Mouse (Mus musculus): ENCODE data around the gene Fuca1. TPM values are rescaled to one million over a fixed set of nuclear protein-coding genes. Genes with fewer than 3 reads are reported as not detected.

Fuca1 gene
- polyA plus RNA-seq, 1 experiment from 2014 or later = 39.2 TPM

DNA sequence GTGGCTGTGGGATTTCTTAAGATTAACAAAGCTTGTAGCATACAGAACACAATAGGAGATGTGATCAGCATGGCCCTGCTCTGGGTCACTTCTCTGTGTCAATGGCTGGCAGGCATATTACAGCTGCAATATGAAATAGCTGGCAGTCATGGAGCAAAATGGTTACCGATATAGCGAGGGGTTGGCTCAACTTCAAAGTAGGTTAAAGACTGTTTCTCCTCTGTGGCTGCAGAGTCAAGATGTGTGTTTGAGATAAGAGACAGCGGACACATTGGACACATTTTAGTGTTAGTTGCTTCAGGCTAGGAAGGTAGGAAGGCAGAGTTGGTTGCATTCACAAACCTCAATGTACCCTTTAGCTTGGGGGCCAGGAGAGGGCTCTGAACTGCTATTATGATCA is 13.9 kb upstream of the Fuca1 start:
- H3K27me3 ChIP-seq (ENCODE audit: control insufficient read depth, insufficient read depth, low read length) = no peaks in the 10 kb centered on the region
- H3K9ac ChIP-seq (replicated peaks; ENCODE audit: low read length) = no peak overlapping the region
- H3K27ac ChIP-seq (replicated peaks; ENCODE audit: low read depth, low read length) = no peak overlapping the region
- WGBS = 82% methylated on average over 3 of the region's 3 CpGs
- DNase-seq (ENCODE audit: low spot score) (no peak), ATAC-seq (replicated peaks; ENCODE audit: insufficient number of reproducible peaks, low FRiP score, low TSS enrichment, low read depth) (no peak)
- no peaks in the 10 kb centered on the region for H3K36me3 ChIP-seq (replicated peaks; ENCODE audit: control insufficient read depth, insufficient read depth, low read depth, low read length)
- no peak overlapping the region for H3K4me3 ChIP-seq (ENCODE audit: low read depth, low read length)
- no peaks in the 10 kb centered on the region for H3K9me3 ChIP-seq (replicated peaks; ENCODE audit: control insufficient read depth, low read length)
- no peak overlapping the region for H3K4me2 ChIP-seq (ENCODE audit: low read depth, low read length)
- H3K4me1 ChIP-seq (ENCODE audit: control insufficient read depth, insufficient read depth, low read length) = no peaks in the 10 kb centered on the region

DNA sequence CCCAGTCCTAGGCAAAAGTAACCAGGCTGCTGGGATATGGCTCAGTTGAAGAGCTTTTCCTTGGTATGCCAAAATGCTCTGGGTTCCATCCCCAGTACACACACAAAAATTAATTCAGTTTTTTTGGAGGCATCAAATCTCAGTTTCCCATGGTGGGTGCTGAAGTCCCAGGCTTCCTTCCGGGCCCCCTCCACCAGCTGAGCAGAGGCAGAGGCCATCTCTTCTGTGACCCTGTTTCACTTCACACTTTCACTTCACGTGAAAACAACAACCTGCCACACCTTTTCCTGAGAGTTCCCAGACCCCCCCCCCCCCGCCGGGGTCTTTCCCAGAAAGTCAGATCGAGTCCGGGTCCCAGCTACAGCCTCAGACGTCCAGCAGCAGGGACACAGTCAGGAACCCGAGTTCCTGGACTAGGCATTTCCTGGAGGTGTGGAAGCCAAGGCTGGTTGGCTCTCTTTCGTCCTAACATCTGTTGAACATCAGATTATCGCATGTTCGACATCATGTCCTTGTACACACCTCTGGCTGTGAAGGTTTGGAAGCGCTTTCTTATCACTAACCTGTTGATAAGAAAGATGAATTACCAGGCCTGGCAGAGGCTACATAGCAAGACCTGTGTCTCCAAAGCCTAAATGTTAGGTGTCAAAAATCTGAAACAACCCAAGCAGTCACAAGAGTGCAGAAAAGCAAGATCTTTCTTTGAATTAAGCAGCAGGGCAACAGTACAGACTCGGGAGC is 11.0 kb upstream of the Fuca1 start:
- Histone ChIP-seq H3K9me3 (replicated peaks; ENCODE audit: control insufficient read depth, low read length) (no peaks in the 10 kb centered on the region), H3K4me2 (ENCODE audit: low read depth, low read length) (no peak overlapping the region), H3K9ac (replicated peaks; ENCODE audit: low read length) (no peak overlapping the region), H3K27me3 (ENCODE audit: control insufficient read depth, insufficient read depth, low read length) (no peaks in the 10 kb centered on the region), H3K4me1 (ENCODE audit: control insufficient read depth, insufficient read depth, low read length) (no peaks in the 10 kb centered on the region), H3K27ac (replicated peaks; ENCODE audit: low read depth, low read length) (no peak overlapping the region), H3K4me3 (ENCODE audit: low read depth, low read length) (no peak overlapping the region), H3K36me3 (replicated peaks; ENCODE audit: control insufficient read depth, insufficient read depth, low read depth, low read length) (no peaks in the 10 kb centered on the region)
- 74% methylated on average over 13 of the region's 13 CpGs for WGBS
- DNase-seq (ENCODE audit: low spot score) (no peak), ATAC-seq (replicated peaks; ENCODE audit: insufficient number of reproducible peaks, low FRiP score, low TSS enrichment, low read depth) (no peak)

DNA sequence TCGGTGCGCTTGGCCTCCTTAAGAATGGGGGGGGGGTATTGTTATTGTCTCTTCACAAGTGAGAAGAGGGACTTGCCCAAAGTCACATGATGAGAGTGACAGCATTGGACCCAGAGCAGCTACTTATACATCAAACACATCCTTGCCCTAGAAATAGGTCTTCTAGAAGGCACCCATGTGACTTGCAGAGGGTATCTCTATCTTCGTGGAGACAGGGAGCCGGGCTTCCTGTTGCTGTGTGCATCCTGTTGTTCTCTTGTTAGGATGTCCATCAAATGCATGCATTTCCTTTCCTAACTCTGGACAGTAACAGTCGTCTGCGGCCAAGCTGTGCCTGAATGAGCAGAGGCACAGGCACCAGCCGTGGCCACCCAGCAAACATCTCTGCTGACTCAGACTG is 9.0 kb upstream of the Fuca1 start:
- Histone ChIP-seq H3K27me3 (ENCODE audit: control insufficient read depth, insufficient read depth, low read length) (no peaks in the 10 kb centered on the region), H3K27ac (replicated peaks; ENCODE audit: low read depth, low read length) (no peak overlapping the region), H3K4me3 (ENCODE audit: low read depth, low read length) (no peak overlapping the region), H3K4me1 (ENCODE audit: control insufficient read depth, insufficient read depth, low read length) (no peaks in the 10 kb centered on the region), H3K9me3 (replicated peaks; ENCODE audit: control insufficient read depth, low read length) (no peaks in the 10 kb centered on the region), H3K4me2 (ENCODE audit: low read depth, low read length) (no peak overlapping the region), H3K9ac (replicated peaks; ENCODE audit: low read length) (no peak overlapping the region), H3K36me3 (replicated peaks; ENCODE audit: control insufficient read depth, insufficient read depth, low read depth, low read length) (no peaks in the 10 kb centered on the region)
- WGBS = 75% methylated on average over 7 of the region's 7 CpGs
- DNase-seq (ENCODE audit: low spot score) = no peak
- ATAC-seq (replicated peaks; ENCODE audit: insufficient number of reproducible peaks, low FRiP score, low TSS enrichment, low read depth) = no peak

DNA sequence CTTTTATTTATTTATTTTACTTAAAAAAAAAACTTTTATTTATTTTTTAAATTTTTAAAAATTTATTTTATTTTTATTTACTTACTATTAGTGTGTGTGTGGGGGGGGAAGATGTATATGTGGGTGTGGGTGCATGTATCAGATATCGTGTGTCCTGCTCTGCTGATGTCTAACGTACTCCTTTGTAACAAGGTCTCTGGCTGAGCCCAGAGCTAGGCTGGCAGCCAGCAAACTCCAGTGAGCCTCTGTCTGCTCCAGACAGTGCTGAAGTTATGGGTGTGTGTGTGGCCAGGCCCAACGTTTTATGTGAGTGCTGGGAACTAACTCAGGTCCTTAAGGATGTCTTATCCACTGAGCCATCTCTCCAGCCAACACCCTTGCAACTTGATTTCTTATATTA is 8.4 kb upstream of the Fuca1 start:
- no peaks in the 10 kb centered on the region for H3K27me3 ChIP-seq (ENCODE audit: control insufficient read depth, insufficient read depth, low read length)
- H3K4me1 ChIP-seq (ENCODE audit: control insufficient read depth, insufficient read depth, low read length) = no peaks in the 10 kb centered on the region
- no peak overlapping the region for H3K27ac ChIP-seq (replicated peaks; ENCODE audit: low read depth, low read length)
- no peak for DNase-seq (ENCODE audit: low spot score)
- H3K4me3 ChIP-seq (ENCODE audit: low read depth, low read length) = no peak overlapping the region
- no peak overlapping the region for H3K4me2 ChIP-seq (ENCODE audit: low read depth, low read length)
- 78% methylated on average over 3 of the region's 3 CpGs for WGBS
- ATAC-seq (replicated peaks; ENCODE audit: insufficient number of reproducible peaks, low FRiP score, low TSS enrichment, low read depth) = no peak
- H3K9ac ChIP-seq (replicated peaks; ENCODE audit: low read length) = no peak overlapping the region
- H3K36me3 ChIP-seq (replicated peaks; ENCODE audit: control insufficient read depth, insufficient read depth, low read depth, low read length) = no peaks in the 10 kb centered on the region
- no peaks in the 10 kb centered on the region for H3K9me3 ChIP-seq (replicated peaks; ENCODE audit: control insufficient read depth, low read length)

DNA sequence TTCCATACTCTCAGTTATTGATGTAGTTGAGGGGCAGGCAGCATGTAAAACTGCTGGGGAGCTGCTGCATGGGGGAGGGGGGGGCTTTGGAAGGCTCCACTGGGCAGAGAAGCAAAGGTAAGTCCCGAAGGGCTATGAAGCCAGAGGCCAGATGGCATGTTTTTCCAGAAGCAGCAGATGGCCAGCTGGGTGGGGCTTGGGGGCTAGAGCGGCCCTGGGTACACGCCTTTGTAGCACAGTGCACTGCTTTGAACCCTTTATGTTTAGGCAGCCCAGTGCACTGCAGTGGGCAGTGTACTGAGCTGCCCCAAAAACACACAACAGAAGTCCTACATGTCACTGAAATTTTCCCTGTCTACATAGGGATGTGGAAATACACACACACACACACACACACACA is 7.7 kb upstream of the Fuca1 start:
- Histone ChIP-seq H3K4me3 (ENCODE audit: low read depth, low read length) (no peak overlapping the region), H3K9me3 (replicated peaks; ENCODE audit: control insufficient read depth, low read length) (no peaks in the 10 kb centered on the region), H3K27me3 (ENCODE audit: control insufficient read depth, insufficient read depth, low read length) (no peaks in the 10 kb centered on the region), H3K27ac (replicated peaks; ENCODE audit: low read depth, low read length) (0 out of 2 replicates have a peak overlapping the region, but pooled peaks have one; percentile 4), H3K9ac (replicated peaks; ENCODE audit: low read length) (no peak overlapping the region), H3K4me2 (ENCODE audit: low read depth, low read length) (no peak overlapping the region), H3K36me3 (replicated peaks; ENCODE audit: control insufficient read depth, insufficient read depth, low read depth, low read length) (no peaks in the 10 kb centered on the region), H3K4me1 (ENCODE audit: control insufficient read depth, insufficient read depth, low read length) (no peaks in the 10 kb centered on the region)
- ATAC-seq (replicated peaks; ENCODE audit: insufficient number of reproducible peaks, low FRiP score, low TSS enrichment, low read depth) = peak; percentile 52; the same call in 1 of the 2 replicates
- 44% methylated on average over 3 of the region's 3 CpGs for WGBS
- DNase-seq (ENCODE audit: low spot score) = peak; percentile 5

DNA sequence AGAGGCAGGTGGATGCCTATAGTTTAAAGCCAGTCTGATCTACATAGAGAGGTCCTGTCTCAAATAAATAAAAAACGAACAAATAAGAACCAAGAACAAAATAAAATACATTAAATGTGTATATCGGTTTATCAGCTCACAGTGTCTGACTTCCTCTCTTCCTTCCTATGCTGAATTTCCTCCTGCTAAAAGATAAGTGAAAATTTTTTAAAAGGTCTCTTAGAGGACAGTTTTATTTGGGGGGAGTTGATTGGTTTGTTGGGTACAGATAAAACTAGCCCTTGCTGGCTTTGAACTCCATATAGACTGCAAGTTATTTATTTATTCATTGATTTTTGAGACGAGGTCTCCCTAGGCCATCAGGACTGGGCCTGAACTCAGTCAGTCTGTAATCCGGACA is 7.1 kb upstream of the Fuca1 start:
- Histone ChIP-seq H3K27me3 (ENCODE audit: control insufficient read depth, insufficient read depth, low read length) (no peaks in the 10 kb centered on the region), H3K4me1 (ENCODE audit: control insufficient read depth, insufficient read depth, low read length) (no peaks in the 10 kb centered on the region), H3K4me2 (ENCODE audit: low read depth, low read length) (no peak overlapping the region), H3K4me3 (ENCODE audit: low read depth, low read length) (no peak overlapping the region), H3K36me3 (replicated peaks; ENCODE audit: control insufficient read depth, insufficient read depth, low read depth, low read length) (no peaks in the 10 kb centered on the region), H3K9me3 (replicated peaks; ENCODE audit: control insufficient read depth, low read length) (no peaks in the 10 kb centered on the region), H3K27ac (replicated peaks; ENCODE audit: low read depth, low read length) (no peak overlapping the region), H3K9ac (replicated peaks; ENCODE audit: low read length) (no peak overlapping the region)
- DNase-seq (ENCODE audit: low spot score) (no peak), ATAC-seq (replicated peaks; ENCODE audit: insufficient number of reproducible peaks, low FRiP score, low TSS enrichment, low read depth) (no peak)
- 78% methylated on average over 4 of the region's 4 CpGs for WGBS

DNA sequence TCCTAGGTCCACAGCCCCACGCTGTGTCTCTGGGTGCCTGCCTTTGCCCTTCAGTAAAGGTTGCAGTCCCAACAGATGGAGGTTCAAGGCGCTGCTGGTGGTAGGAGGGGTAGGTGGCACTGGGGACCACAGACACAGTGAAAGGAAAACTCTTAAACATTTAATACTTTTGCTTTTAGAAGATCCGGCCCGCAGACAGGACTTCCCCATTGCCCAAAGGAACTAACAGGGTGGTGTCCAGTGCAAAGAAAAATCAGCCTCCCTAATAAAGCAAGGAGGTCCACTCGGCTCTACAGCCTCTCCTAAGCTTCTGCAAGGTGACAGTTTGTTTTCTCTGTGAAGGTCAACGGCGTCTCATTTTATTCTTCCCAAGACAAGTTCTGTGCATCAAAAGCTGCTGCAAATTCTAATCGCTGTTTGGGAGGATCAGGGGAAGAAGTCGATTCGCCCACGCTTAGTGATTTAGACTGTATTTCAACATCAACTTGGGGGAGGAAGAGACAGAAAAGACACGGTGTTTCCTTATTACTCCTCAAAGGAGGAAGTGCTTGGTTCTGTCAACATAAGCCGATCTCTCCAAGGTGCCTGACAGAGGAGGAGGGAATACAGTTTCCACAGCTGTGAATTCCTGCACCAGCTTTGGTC is 1.8 kb upstream of the Fuca1 start:
- ATAC-seq (replicated peaks; ENCODE audit: insufficient number of reproducible peaks, low FRiP score, low TSS enrichment, low read depth) (no peak), DNase-seq (ENCODE audit: low spot score) (no peak)
- Histone ChIP-seq H3K4me3 (ENCODE audit: low read depth, low read length) (no peak overlapping the region), H3K36me3 (replicated peaks; ENCODE audit: control insufficient read depth, insufficient read depth, low read depth, low read length) (no peaks in the 10 kb centered on the region), H3K9me3 (replicated peaks; ENCODE audit: control insufficient read depth, low read length) (no peaks in the 10 kb centered on the region), H3K4me1 (ENCODE audit: control insufficient read depth, insufficient read depth, low read length) (peaks cover 2% of the 10 kb centered on the region; the same call in 1 of the 2 replicates), H3K4me2 (ENCODE audit: low read depth, low read length) (no peak overlapping the region), H3K27me3 (ENCODE audit: control insufficient read depth, insufficient read depth, low read length) (no peaks in the 10 kb centered on the region), H3K27ac (replicated peaks; ENCODE audit: low read depth, low read length) (no peak overlapping the region), H3K9ac (replicated peaks; ENCODE audit: low read length) (no peak overlapping the region)
- 86% methylated on average over 13 of the region's 13 CpGs for WGBS

DNA sequence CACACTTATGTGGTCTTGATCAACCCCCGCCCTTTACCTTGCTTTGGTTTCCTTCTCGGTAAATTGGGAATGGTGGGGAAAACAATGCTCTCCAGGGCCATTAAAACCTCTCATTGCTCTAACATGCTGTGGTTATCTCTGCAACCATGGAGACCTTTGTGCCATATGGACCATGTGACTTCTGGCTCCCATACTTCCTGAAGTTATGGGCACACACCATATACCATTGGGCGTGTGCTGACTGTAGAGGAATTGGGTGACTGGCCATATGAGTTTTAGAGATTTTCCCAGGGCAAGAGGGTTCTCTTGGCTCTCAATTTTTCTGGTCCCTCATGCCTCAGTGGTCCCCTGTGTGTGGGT is 1.3 kb upstream of the Fuca1 start:
- Histone ChIP-seq H3K27me3 (ENCODE audit: control insufficient read depth, insufficient read depth, low read length) (no peaks in the 10 kb centered on the region), H3K27ac (replicated peaks; ENCODE audit: low read depth, low read length) (no peak overlapping the region), H3K36me3 (replicated peaks; ENCODE audit: control insufficient read depth, insufficient read depth, low read depth, low read length) (no peaks in the 10 kb centered on the region), H3K9ac (replicated peaks; ENCODE audit: low read length) (no peak overlapping the region), H3K4me3 (ENCODE audit: low read depth, low read length) (no peak overlapping the region), H3K4me1 (ENCODE audit: control insufficient read depth, insufficient read depth, low read length) (peaks cover 2% of the 10 kb centered on the region; the same call in 1 of the 2 replicates), H3K9me3 (replicated peaks; ENCODE audit: control insufficient read depth, low read length) (no peaks in the 10 kb centered on the region), H3K4me2 (ENCODE audit: low read depth, low read length) (no peak overlapping the region)
- no peak for ATAC-seq (replicated peaks; ENCODE audit: insufficient number of reproducible peaks, low FRiP score, low TSS enrichment, low read depth)
- 97% methylated on average over 3 of the region's 3 CpGs for WGBS
- DNase-seq (ENCODE audit: low spot score) = no peak
